Mouse (Mus musculus) CD4-positive, CD25-positive, alpha-beta regulatory T cell, adult 2 months (primary cell): Measurements from ENCODE around the gene Tmprss9.

Experiments
- DNase-seq: peaks from one replicate; pipeline ENCODE4 v3.0.0-alpha.2; 2012; ENCODE audit warnings: low read depth, low spot score

Tmprss9 gene

DNA sequence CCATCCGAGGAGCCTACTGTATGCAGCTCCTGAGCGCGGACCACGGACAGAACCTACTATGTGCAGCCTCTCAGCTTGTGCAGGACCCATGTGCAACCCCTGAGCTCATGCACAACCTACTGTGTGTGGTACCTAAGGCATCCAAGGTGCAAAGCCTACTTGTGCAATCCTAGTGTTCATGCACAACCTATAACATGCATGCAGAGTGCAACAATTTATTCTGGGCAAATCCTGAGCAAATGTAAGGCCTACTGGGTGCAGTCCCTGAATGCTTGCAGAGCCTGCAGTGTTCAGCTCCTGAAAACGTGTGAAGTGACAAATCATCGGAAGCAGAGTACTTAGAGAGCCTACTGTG lies 65.1 kb downstream of the Tmprss9 start:
- no peak for DNase-seq

DNA sequence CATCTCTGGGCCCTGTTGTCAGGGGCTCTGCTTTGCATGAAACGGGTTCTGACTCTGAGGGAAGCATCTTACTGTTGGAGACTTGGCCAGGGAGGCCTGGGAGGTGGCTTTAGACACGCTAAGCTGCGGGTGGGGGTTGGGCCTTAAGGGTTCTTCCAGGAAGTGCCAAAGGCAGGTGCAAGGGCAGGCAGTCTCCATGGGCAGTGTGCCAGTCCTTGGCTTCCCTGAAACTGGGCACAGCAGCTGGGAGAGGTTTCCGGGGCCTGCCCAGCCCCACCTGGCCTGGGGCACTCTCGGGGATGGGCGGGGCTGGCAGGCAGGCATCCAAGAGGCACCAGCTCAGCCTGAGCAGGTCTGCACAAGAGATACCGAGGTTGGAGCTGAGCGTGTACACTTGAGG lies 66.0 kb downstream of the Tmprss9 start:
- DNase-seq: peak; percentile 24

DNA sequence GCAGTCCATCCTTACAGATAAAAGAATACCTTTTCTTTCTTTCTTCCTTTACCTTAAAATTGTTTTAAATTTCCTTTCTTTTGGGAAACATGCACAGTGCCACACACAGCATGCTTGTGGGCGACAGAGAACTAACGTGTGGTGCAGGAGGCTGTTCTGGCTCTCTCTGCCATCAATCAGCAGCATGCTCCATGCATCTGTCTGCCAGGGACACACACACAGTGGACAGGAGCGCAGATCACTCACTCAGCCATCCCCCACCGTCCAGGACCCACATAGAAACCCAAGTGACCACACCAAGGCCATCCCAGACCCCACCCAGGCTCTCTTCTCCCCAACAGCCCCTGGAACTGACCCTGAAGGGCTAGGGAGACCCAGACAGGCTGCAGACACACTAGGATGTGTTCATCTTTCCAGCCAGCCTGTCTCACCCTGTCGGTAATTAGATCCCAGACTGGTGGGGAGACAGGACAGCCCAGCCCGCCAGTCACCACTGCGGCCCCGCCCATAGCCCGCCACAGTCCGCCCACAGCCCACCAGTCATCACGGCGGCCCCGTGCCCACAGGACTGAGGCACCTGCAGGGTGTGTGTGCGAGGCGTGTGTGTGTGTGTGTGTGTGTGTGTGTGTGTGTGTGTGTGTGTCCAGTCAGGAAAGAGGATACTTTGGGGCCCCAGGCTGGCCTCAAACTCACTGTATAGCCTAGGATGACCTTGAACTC lies 67.3 kb downstream of the Tmprss9 start:
- DNase-seq: peak; percentile 67

DNA sequence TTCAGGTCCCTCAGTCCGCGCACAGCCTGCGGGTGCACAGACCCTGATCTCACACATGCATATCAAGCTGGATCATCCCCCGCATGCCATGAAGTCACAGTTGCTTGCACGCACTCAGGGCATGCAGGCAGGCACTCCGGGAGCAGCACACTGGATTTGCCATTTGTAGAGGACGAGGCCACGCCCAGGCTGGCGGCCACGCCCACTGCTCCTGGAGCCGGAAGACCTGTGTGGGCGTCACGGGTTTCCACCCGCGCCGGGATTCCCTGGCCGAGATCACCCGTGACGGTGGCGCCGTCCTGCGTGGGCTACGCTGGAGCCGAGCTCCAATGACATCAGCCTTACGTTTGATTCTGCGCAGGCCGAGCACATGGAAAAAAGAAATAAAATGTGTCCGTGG lies 68.0 kb downstream of the Tmprss9 start:
- DNase-seq: peak; percentile 92

DNA sequence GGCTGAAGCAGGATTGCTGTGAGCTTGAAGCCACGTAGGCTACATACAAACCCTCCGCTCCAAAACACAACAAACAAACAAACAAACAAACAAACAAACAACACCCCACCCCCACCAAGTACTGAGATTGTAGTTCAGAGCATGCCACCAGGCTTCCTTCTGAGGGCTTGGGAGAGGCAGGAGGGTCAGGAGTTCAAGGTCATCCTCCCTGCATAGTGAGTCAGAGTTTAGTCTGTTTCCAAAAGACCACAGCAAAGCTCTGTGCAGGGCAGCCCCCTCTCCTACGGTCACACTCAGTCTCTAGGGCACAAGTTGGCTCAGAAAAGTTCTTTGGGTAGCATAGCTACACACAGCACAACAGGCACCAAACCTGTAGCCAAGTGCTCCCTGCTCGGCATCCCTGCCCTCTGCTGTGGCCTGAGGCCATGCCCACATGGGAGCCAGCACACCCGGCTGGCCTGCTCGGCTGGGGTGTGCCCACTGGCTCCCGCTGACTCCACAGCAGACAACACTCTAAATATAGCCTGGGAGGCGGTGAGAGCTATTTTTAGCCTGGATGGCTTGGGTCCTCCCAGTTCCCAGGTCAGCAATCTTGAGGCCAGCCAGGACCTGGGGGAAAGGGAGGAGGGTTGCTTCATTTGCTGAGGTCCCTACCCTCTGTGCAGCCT lies 68.8 kb downstream of the Tmprss9 start:
- peak; percentile 20 for DNase-seq

DNA sequence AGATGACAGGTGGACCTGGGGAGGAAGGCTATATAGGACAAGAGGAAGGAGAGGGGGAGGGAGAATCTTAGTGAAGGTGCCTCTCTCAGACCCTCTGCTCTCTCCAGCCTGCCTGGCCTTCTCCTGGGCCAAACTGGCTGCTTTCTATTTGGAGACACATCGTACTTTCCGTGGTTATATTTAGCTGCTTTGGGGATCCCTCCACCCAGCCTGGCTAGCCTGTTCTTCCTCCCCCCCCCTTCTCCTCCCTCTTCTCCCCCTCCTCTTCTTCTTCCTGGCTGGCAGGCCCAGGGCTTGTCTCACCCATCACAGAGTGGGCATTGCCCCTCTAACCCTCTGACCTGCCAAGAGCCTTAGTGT lies 69.3 kb downstream of the Tmprss9 start:
- no peak for DNase-seq

- DNase-seq: no peak
Observed at GRCm38 (mm10) chr10:80942919-80943318, 71.3 kb downstream of the Tmprss9 start.

- DNase-seq: no peak
Observed at GRCm38 (mm10) chr10:80943701-80944100, 72.1 kb downstream of the Tmprss9 start.

- no peak for DNase-seq
Observed at GRCm38 (mm10) chr10:80944231-80944630, 72.6 kb downstream of the Tmprss9 start.

GRCm38 (mm10) chr10:80946684-80947437 lies 75.2 kb downstream of the Tmprss9 start:
- peak; percentile 42 for DNase-seq

DNA sequence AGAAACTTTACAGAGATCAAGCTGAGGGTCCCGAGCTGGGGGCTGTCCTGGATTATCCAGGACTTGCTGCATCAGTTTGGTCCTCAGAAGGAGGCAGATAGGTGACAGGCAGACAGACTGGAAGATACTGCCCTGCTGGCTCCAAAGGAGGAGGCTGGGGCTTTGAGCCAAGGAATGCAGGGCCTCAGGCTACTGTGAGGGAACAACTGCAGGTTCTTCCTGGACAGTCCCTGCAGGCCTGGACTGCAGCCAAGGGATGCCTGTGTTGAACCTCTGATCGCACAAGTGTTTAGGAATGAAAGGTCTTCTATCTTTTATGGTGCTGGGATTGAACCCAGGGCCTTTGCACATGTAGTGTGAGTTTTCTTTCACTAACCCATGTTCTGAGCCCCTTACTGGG lies 76.2 kb downstream of the Tmprss9 start:
- no peak for DNase-seq

GRCm38 (mm10) chr10:80948570-80948969 lies 76.9 kb downstream of the Tmprss9 start:
- no peak for DNase-seq

DNA sequence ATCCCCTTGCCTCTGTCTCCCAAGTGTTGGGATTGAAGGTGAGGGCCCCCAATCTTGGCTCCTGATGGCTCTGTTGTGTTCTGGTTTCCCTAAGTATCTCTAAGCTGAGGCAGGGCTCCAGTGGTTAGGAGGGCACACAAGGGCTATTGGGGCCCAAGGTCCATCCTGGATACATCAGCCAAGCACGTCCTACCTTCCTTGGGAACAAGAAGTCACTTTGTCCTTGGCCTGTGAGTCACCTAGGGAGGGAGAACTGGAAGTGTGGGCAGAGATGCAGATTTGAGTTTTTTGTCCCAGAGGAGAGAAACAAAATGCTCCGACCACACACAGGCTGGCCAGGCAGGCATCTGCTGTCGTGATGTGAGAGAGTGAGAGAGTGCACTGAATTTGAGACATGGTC lies 77.4 kb downstream of the Tmprss9 start:
- DNase-seq: no peak
